Mouse (Mus musculus): ENCODE results near the gene Hist2h3c2.

Gene Hist2h3c2

GRCm38 (mm10) chr3:96261623-96262022, 22.7 kb upstream of the Hist2h3c2 start:
- in situ Hi-C loops (cut with MboI, MseI) = no loop called here

DNA sequence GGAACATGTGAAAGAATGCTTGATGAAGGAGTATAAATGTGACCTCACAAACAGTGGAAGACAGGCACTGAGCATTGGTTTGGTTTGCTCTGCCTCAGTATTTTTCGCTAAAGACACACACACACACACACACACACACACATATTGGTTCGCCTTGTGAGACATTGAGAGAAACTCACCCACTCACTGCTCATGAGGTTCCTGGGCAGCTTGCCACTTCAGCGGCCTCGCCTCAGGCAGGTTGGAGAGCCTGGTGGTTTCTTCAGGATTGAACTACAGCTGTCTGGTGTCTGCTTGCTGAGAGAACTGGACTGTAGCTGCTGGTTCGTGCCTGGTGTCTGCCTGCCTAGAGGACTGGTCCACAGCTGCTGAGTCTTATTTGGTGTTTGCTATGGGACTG, 21.3 kb upstream of the Hist2h3c2 start:
- in situ Hi-C loops (cut with MboI, MseI) = no loop called here

- in situ Hi-C loops (cut with MboI, MseI) = no loop called here
These were observed 18.3 kb upstream of the Hist2h3c2 start for GRCm38 (mm10) chr3:96257190-96257589.

DNA sequence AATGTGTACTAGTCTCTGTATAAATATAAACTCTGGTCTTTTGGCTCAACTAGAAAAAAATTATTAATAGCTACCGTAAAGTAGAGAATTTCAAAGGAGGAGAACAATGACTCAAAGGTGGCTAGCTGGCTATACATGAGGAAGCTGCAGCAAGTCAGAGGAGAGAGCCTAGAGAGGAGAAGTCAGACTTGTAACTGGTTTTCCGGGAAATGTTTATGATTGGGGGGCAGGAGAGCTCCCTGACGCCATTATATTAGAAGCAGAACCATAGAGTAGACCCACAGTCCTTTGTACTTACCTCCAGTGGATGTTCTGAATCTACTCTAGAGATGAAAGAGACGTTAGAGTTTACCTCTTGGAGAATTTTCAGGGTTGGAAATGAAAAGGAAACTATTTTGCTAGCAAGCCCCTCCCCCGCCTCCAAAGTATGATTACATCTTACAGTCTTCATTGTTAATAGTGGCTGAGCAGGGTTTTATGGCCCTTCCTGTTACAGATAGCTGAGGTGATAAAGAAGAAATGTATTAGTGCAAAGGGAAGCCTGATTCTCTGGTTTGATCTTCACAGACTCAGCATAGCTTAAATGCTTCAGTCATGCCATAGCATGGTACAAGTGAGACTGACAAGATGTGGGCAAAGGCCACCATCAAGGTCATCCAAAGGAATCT, 17.1 kb upstream of the Hist2h3c2 start:
- in situ Hi-C loops (cut with MboI, MseI) = no loop called here

DNA sequence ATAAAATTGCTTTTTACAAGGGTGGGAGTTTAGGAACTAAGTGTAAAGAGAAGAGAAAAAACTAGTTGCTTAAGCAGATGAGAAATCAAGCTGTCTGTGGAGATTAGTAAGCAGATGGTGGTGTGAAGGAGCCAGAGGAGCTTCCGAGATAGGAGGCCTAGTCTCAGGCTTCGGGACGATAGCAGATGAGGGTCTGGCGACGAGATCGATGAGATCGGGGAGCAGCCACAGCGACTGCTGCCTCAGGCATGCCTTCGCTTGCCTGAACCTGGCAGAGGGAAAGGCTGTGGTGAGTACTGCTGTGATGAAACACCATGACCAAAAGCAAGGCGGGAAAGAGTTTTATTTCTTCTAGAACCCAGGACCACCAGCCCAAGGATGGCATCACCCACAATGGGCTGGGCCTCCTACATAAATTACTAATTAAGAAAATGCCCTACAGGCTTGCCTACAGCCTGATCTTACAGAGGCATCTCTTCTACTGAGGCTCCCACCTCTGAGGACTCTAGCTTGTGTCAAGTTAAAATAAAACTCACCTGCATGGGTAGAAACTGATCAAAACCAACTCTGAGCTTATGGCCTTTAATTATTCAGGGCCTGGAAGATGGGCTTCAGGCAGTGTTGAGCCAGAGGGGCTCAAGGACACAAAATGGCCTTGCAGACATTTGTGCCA, 15.9 kb upstream of the Hist2h3c2 start:
- in situ Hi-C loops (cut with MboI, MseI) = no loop called here

DNA sequence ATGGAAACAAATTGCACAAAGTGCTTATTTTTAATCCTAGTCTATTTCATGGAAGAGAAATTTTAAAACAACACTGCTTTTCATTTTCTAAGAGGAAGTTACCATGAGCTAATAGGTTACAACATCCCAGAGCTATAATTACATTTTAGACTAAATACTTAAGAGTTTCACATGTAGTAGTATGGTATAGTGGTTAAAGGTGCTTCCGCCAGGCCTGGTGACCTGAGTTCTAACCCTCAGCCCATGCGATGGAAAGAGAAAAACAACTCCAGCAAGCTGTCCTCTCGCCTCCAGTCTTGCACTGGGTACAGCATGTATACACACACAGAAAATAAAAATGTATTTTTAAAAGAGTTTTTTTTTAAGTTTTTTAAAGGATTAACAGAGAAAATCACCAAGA, 12.9 kb upstream of the Hist2h3c2 start:
- in situ Hi-C loops (cut with MboI, MseI) = no loop called here

DNA sequence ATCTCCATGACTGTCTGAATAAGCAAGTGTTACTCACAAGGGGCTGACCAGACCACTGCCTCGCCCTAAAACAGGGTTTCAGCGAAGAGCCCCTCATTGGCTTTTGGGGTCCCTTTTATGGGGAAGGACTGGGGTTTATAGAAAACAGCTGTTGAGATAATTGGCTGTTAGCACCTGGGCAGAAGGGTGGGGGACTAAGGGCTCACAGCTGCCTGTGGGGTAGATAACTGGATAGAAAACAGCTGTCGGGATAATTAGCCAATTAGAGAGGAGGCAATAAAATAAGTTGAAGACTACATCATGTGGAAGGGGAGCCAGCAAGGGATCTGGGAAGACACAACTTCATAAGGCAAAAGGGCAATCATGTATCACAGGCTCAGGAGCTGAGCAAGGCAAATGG, 12.0 kb upstream of the Hist2h3c2 start:
- in situ Hi-C loops (cut with MboI, MseI) = no loop called here

DNA sequence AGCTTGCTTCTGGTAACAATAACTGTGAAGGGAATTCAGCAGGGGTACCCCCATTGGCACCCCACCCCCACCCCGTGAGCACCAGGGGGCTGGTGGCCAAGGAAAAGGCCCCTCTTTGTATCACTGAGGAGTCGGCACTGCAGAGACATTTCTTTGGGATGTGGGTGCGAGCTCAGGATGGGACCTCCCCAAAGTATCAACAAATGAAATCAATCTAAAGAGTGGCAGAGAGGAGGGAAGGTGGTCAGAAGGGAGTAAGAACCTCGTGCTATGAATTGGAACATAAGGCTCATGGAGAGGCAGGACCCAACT, 10.1 kb upstream of the Hist2h3c2 start:
- in situ Hi-C loops (cut with MboI, MseI) = loop anchor here in 1 of 2 experiments (25.0 kb wide), 1 partner anchor 1137 kb away; the partner anchor contains the start of genes Pip5k1a, Tmod4 and Vps72

- in situ Hi-C loops (cut with MboI, MseI) = loop anchor here in 1 of 2 experiments (25.0 kb wide), 1 partner anchor 1136 kb away; the partner anchor contains the start of genes Pip5k1a, Tmod4 and Vps72
These were observed 9.5 kb upstream of the Hist2h3c2 start for GRCm38 (mm10) chr3:96248141-96249033.

DNA sequence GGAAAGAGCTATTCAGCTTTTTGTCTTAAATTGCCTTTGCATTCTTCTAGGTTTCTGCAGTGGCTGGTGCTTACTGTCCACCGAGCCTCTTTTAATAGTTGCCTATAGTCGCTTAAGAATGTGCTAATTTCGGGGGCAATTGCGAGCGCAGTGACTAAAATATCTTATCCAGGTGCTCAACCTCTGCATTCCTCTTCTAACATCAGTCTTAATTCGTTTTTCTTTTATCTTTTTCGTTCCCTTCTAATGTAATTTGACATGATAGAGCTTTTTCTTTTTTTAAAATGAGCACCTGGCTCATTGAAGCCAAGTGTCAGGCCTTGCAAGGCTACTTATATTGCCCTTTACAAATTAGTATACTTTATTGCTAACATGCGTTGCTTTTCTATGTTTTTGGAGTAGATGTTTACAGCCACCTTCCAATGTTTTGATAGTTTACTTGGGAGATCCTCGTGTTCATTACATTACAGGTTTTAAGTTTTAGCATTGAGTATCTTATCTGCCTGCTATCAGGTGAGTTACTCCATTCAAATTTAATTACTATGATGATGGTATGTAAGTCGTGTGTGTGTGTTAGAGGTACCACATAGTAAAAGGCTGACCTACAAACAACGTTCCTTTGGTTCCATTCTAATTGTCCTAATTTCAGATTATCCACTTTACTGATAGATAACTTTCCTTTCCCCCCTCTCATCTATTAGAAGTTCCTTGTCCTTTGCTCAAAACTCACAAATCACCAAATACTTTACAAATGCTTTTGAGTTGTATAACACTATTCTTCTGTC, 8.6 kb upstream of the Hist2h3c2 start:
- in situ Hi-C loops (cut with MboI, MseI) = loop anchor here in 1 of 2 experiments (25.0 kb wide), 1 partner anchor 1135 kb away; the partner anchor contains the start of genes Pip5k1a, Tmod4 and Vps72

DNA sequence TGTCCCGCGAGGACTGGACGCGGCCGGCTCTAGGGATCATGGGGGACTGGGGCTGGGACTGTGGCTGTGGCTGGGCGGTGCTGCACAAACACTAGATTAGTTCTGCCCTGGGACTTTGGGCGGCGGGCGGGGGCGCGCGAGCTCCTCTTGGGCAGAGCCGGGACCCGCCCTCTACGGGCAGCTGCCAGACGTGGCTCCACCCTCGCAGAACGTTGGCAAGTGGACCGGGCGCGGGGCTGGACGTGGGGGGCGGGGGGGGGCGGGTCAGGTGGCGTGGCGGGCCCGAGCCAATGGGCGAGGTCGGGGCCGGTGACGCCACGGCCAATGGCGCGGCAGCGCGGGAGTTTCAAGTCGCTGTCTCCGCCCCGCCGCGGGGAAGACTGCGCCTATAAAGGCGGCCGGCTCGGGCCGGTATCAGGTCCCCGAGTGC, 7.5 kb upstream of the Hist2h3c2 start, which contains the start of gene Hist2h3c1:
Hist2h3c1 (plus strand) TSS at position 259 of the 430 bp plus-strand sequence.
- in situ Hi-C loops (cut with MboI, MseI) = loop anchor here in 1 of 2 experiments (25.0 kb wide), 1 partner anchor 1134 kb away; the partner anchor contains the start of genes Pip5k1a, Tmod4 and Vps72

GRCm38 (mm10) chr3:96246018-96246417, 7.1 kb upstream of the Hist2h3c2 start:
- in situ Hi-C loops (cut with MboI, MseI) = loop anchor here in 1 of 2 experiments (25.0 kb wide), 1 partner anchor 1134 kb away; the partner anchor contains the start of genes Pip5k1a, Tmod4 and Vps72

- in situ Hi-C loops (cut with MboI, MseI) = loop anchor here in 1 of 2 experiments (25.0 kb wide), 1 partner anchor 1133 kb away; the partner anchor contains the start of genes Pip5k1a, Tmod4 and Vps72
These were observed 6.3 kb upstream of the Hist2h3c2 start, which contains the start of gene Hist2h2aa1 for GRCm38 (mm10) chr3:96245003-96245886. TSS of gene Hist2h2aa1 (plus strand) at chr3:96245497.

GRCm38 (mm10) chr3:96243921-96244572, 5.1 kb upstream of the Hist2h3c2 start:
- in situ Hi-C loops (cut with MboI, MseI) = loop anchor here in 1 of 2 experiments (25.0 kb wide), 1 partner anchor 1132 kb away; the partner anchor contains the start of genes Pip5k1a, Tmod4 and Vps72

GRCm38 (mm10) chr3:96240799-96241197, 1.9 kb upstream of the Hist2h3c2 start:
- in situ Hi-C loops (cut with MboI, MseI) = loop anchor here in 1 of 2 experiments (25.0 kb wide), 1 partner anchor 1128 kb away; the partner anchor contains the start of genes Pip5k1a, Tmod4 and Vps72

DNA sequence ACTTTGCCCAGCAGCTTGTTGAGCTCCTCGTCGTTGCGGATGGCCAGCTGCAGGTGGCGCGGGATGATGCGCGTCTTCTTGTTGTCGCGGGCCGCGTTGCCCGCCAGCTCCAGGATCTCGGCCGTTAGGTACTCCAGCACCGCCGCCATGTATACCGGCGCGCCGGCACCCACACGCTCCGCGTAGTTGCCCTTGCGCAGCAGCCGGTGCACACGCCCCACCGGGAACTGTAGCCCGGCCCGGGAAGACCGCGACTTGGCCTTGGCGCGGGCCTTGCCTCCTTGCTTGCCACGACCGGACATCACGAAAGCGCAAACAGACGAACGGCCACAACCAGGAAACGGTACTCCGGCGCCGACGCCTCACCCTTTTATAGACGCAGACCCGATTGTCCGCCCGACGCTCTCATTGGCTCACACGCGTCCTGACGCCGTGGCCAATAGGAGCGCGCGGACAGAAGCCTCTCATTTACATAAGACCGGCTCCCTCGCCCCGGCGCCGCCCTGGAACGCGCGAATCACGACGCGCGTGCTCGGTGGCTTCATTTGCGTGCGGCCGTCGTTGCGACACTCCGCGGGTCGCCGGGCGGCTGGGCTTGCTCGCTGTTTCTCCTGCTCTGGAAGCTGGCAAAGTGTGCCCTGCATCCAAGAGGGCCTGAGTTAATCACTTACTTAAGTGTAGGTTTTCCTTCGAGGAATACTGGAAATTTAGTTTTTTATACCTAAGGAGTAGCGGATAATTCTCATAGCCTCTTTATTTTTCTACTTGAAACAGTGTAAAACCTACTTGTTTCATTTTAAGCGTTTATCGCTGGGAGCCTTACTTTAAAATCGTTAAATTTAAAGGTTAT, 1.2 kb upstream of the Hist2h3c2 start, which contains the start of gene Hist2h2aa2:
Hist2h2aa2 (minus strand) TSS at position 328 of the 850 bp plus-strand sequence.
- in situ Hi-C loops (cut with MboI, MseI) = loop anchor here (10.0 to 25.0 kb wide), 2 partner anchors 585 to 1128 kb away; partner anchors contain the start of genes Mcl1 (in 1 of the 2), Pip5k1a (in 1 of the 2), Tmod4 (in 1 of the 2) and Vps72 (in 1 of the 2)

- in situ Hi-C loops (cut with MboI, MseI) = loop anchor here (10.0 to 25.0 kb wide), 2 partner anchors 583 to 1126 kb away; partner anchors contain the start of genes Mcl1 (in 1 of the 2), Pip5k1a (in 1 of the 2), Tmod4 (in 1 of the 2) and Vps72 (in 1 of the 2)
These were observed 919 bp downstream of the Hist2h3c2 start for GRCm38 (mm10) chr3:96237904-96238511.
